Mouse (Mus musculus): ENCODE data around the gene Rhbdd1. TPM values are rescaled to one million over a fixed set of nuclear protein-coding genes. Genes with fewer than 3 reads are reported as not detected.

Rhbdd1 gene
- total and polyA plus RNA-seq, 3 experiments = 7.5 to 10.4 TPM; not detected in 1

- H3K4me3 ChIP-seq (ENCODE audit: control insufficient read depth in 1 of 2, insufficient read depth in 1 of 2, low read depth in 2 of 2, low read length in 2 of 2) = no peak overlapping the region
- TF ChIP-seq NRF1 (IDR thresholded peaks at IDR 0.05; ENCODE audit: insufficient read depth, low read depth, low read length, poor library complexity, severe bottlenecking) (no peak), MAFK (IDR thresholded peaks at IDR 0.05; ENCODE audit: borderline replicate concordance, low read depth, low read length) (no peak), GABPA (IDR thresholded peaks at IDR 0.05; ENCODE audit: low read depth, low read length) (no peak), TCF12 (IDR thresholded peaks at IDR 0.05; ENCODE audit: low read depth, low read length) (no peak), MYB (IDR thresholded peaks at IDR 0.05; ENCODE audit: low read depth, low read length) (no peak), BHLHE40 (IDR thresholded peaks at IDR 0.05; ENCODE audit: borderline replicate concordance, low read depth, low read length) (no peak), JUND (IDR thresholded peaks at IDR 0.05; ENCODE audit: low read depth, low read length) (no peak)
- H3K4me1 ChIP-seq (ENCODE audit: control insufficient read depth in 1 of 2, insufficient read depth in 2 of 2, low read length in 2 of 2) = peaks cover 0 to 14% of the 10 kb centered on the region in 2 experiments; a peak in 2 of 4 replicates
- no peaks in the 10 kb centered on the region for H3K9me3 ChIP-seq (replicated peaks; ENCODE audit: insufficient read depth, low read length)
- H3K9ac ChIP-seq (ENCODE audit: control insufficient read depth, low read depth, low read length, poor library complexity, severe bottlenecking) = no peak overlapping the region
- H3K79me2 ChIP-seq (ENCODE audit: control insufficient read depth, insufficient read depth, low read length, poor library complexity) = no peaks in the 10 kb centered on the region
- no peak overlapping the region for H3K27ac ChIP-seq (ENCODE audit: control insufficient read depth, low read depth, low read length)
- H3K27me3 ChIP-seq (ENCODE audit: control insufficient read depth in 1 of 2, insufficient read depth in 2 of 2, low read length in 2 of 2) = no peaks in the 10 kb centered on the region
- DNase-seq (ENCODE audit: low read depth, low spot score) = no peak
- peaks cover 3 to 9% of the 10 kb centered on the region in 2 experiments; a peak in 3 of 4 replicates for H3K36me3 ChIP-seq (ENCODE audit: control insufficient read depth in 1 of 2, insufficient read depth in 2 of 2, low read length in 2 of 2)
These were observed 59.2 kb downstream of the Rhbdd1 start for GRCm38 (mm10) chr1:82375452-82375851.

- Histone ChIP-seq H3K36me3 (ENCODE audit: control insufficient read depth in 1 of 2, insufficient read depth in 2 of 2, low read length in 2 of 2) (no peaks in the 10 kb centered on the region; a peak in 1 of 4 replicates), H3K9me3 (replicated peaks; ENCODE audit: insufficient read depth, low read length) (no peaks in the 10 kb centered on the region), H3K27me3 (ENCODE audit: control insufficient read depth in 1 of 2, insufficient read depth in 2 of 2, low read length in 2 of 2) (no peaks in the 10 kb centered on the region), H3K27ac (ENCODE audit: control insufficient read depth, low read depth, low read length) (no peak overlapping the region), H3K4me3 (ENCODE audit: control insufficient read depth in 1 of 2, insufficient read depth in 1 of 2, low read depth in 2 of 2, low read length in 2 of 2) (no peak overlapping the region), H3K4me1 (ENCODE audit: control insufficient read depth in 1 of 2, insufficient read depth in 2 of 2, low read length in 2 of 2) (no peaks in the 10 kb centered on the region), H3K79me2 (ENCODE audit: control insufficient read depth, insufficient read depth, low read length, poor library complexity) (no peaks in the 10 kb centered on the region), H3K9ac (ENCODE audit: control insufficient read depth, low read depth, low read length, poor library complexity, severe bottlenecking) (no peak overlapping the region)
- peak; percentile 16 for DNase-seq (ENCODE audit: low read depth, low spot score)
- TF ChIP-seq POLR2AphosphoS2 (IDR thresholded peaks at IDR 0.05; ENCODE audit: low read length) = no peak
- TF ChIP-seq CTCF (IDR thresholded peaks at IDR 0.05 in 2 of 3, conservative IDR thresholded peaks at IDR 0.05 in 1 of 3; ENCODE audit: control insufficient read depth in 1 of 3, insufficient read depth in 1 of 3, low read depth in 2 of 3, low read length in 3 of 3, poor library complexity in 1 of 3, severe bottlenecking in 1 of 3) = peak in 2 of 3 experiments; percentile 4 to 36; a peak in 3 of 6 replicates
- no peak for TF ChIP-seq MYC (IDR thresholded peaks at IDR 0.05; ENCODE audit: low read depth, low read length)
- no peak for TF ChIP-seq RAD21 (IDR thresholded peaks at IDR 0.05; ENCODE audit: low read depth, low read length)
- TF ChIP-seq USF1 (IDR thresholded peaks at IDR 0.05; ENCODE audit: low read depth, low read length) = no peak
- no peak for TF ChIP-seq SMC3 (IDR thresholded peaks at IDR 0.05; ENCODE audit: low read depth, low read length)
- no peak for TF ChIP-seq GABPA (IDR thresholded peaks at IDR 0.05; ENCODE audit: low read depth, low read length)
These were observed 65.7 kb downstream of the Rhbdd1 start for GRCm38 (mm10) chr1:82381946-82382345.

- Histone ChIP-seq H3K79me2 (ENCODE audit: control insufficient read depth, insufficient read depth, low read length, poor library complexity) (no peaks in the 10 kb centered on the region), H3K9me3 (replicated peaks; ENCODE audit: insufficient read depth, low read length) (no peaks in the 10 kb centered on the region), H3K27me3 (ENCODE audit: control insufficient read depth in 1 of 2, insufficient read depth in 2 of 2, low read length in 2 of 2) (no peaks in the 10 kb centered on the region), H3K27ac (ENCODE audit: control insufficient read depth, low read depth, low read length) (no peak overlapping the region), H3K36me3 (ENCODE audit: control insufficient read depth in 1 of 2, insufficient read depth in 2 of 2, low read length in 2 of 2) (no peaks in the 10 kb centered on the region; a peak in 1 of 4 replicates), H3K4me1 (ENCODE audit: control insufficient read depth in 1 of 2, insufficient read depth in 2 of 2, low read length in 2 of 2) (no peaks in the 10 kb centered on the region), H3K9ac (ENCODE audit: control insufficient read depth, low read depth, low read length, poor library complexity, severe bottlenecking) (no peak overlapping the region), H3K4me3 (ENCODE audit: control insufficient read depth in 1 of 2, insufficient read depth in 1 of 2, low read depth in 2 of 2, low read length in 2 of 2) (no peak overlapping the region)
- no peak for DNase-seq (ENCODE audit: low read depth, low spot score)
- TF ChIP-seq NELFE (IDR thresholded peaks at IDR 0.05; ENCODE audit: low read depth, low read length) (no peak), MYB (IDR thresholded peaks at IDR 0.05; ENCODE audit: low read depth, low read length) (no peak), E2F4 (IDR thresholded peaks at IDR 0.05; ENCODE audit: borderline replicate concordance, low read depth, low read length) (no peak), USF2 (IDR thresholded peaks at IDR 0.05; ENCODE audit: borderline replicate concordance in 1 of 2, insufficient read depth in 1 of 2, low read depth in 1 of 2, low read length in 2 of 2) (no peak), MYC (IDR thresholded peaks at IDR 0.05; ENCODE audit: low read depth, low read length) (no peak), POLR2A (IDR thresholded peaks at IDR 0.05; ENCODE audit: control insufficient read depth in 1 of 2, insufficient read depth in 1 of 2, low read depth in 1 of 2, low read length in 2 of 2, poor library complexity in 1 of 2) (no peak), SMC3 (IDR thresholded peaks at IDR 0.05; ENCODE audit: low read depth, low read length) (no peak), ZMIZ1 (IDR thresholded peaks at IDR 0.05; ENCODE audit: low read depth, low read length) (no peak), TAL1 (IDR thresholded peaks at IDR 0.05; ENCODE audit: low read length) (no peak), MAFK (IDR thresholded peaks at IDR 0.05; ENCODE audit: borderline replicate concordance, low read depth, low read length) (no peak), SIN3A (IDR thresholded peaks at IDR 0.05; ENCODE audit: low read length) (no peak), HCFC1 (IDR thresholded peaks at IDR 0.05; ENCODE audit: low read depth, low read length) (no peak), CHD1 (IDR thresholded peaks at IDR 0.05; ENCODE audit: low read depth, low read length) (no peak), ETS1 (IDR thresholded peaks at IDR 0.05; ENCODE audit: low read depth, low read length) (no peak), GABPA (IDR thresholded peaks at IDR 0.05; ENCODE audit: low read depth, low read length) (no peak), NRF1 (IDR thresholded peaks at IDR 0.05; ENCODE audit: insufficient read depth, low read depth, low read length, poor library complexity, severe bottlenecking) (no peak), POLR2AphosphoS5 (IDR thresholded peaks at IDR 0.05; ENCODE audit: borderline replicate concordance, low read depth, low read length) (no peak), TCF12 (IDR thresholded peaks at IDR 0.05; ENCODE audit: low read depth, low read length) (no peak), MAX (IDR thresholded peaks at IDR 0.05; ENCODE audit: low read length) (no peak)
These were observed 67.9 kb downstream of the Rhbdd1 start for GRCm38 (mm10) chr1:82384106-82384505.

Data from MEL (cell line).